Mouse (Mus musculus): ENCODE results near the gene Rabgef1.
A peak's percentile ranks its signal among the peaks of the same experiment; 100 is the strongest.

The Rabgef1 gene

DNA sequence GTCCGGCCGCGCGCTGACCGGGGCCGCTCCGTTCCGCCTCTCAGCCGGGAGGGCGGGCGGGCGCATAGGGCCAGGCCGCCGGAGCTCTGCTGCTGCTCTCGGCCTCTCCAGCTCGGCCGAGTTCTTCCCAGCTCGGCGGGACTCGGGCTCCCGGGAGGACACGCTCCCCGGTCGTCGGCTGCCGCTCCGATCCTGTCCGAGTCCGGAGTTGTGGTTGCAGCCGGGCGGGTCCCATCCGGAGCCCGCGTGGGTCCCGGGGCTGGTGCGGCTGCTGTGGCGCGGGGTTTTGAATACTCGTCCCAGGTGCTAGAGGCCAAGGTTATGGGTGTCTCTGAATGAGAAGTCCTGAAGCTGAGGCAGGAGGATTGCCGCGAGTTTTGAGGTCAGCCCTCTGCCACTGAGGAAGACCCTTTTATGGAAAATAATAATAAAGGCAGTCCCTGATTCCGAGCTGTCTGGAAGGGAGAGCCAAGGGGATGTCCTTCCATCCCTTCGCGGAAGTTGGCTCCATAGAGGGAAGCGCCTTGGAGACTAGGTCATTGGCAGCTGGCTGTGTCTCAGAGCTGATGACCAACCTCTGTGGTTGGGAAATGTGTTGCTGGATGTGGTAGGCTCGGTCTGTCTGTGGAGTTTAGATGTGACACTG, 481 bp downstream of the Rabgef1 start:
- DNase-seq (ENCODE audit: low read depth, low spot score): no peak

DNA sequence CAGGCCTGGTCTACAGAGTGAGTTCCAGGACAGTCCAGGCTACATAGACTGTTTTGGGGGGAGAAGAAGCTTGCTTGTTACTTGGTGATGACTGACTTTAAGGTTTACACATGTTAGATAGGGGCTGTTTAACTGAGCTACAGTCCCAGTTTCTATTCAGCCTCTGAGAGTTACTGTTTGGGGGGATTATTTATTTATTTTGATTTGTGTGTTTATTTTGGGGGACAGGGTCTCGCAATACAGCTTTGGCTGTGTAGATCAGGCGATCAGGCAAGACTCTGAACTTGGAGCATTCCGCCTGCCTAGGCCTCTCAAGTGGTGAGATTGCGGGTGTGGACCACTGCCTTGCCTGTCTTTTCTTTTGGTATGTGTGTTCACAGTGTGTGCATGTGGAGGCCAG, 1.4 kb downstream of the Rabgef1 start:
- DNase-seq (ENCODE audit: low read depth, low spot score): no peak

DNA sequence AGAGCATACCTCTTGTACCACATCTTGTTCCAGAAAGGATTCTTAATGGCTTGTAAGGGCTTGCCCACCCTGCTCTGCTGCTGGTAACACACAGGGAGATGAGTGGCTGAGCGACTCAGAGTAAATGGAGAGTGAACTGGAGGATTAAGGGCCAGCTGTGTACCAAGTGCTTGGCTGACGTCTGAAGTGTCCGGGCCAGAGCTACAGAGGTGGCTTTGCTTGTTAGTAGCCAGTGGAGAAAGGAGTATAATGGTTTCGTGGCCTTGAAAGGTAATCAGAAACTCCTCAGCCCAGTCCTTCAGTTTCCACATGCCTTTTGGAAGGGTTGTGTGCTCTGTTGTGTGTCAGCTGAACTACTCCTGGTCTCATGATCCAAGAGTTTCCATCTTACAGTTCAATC, 6.3 kb downstream of the Rabgef1 start:
- no peak for DNase-seq (ENCODE audit: low read depth, low spot score)

DNA sequence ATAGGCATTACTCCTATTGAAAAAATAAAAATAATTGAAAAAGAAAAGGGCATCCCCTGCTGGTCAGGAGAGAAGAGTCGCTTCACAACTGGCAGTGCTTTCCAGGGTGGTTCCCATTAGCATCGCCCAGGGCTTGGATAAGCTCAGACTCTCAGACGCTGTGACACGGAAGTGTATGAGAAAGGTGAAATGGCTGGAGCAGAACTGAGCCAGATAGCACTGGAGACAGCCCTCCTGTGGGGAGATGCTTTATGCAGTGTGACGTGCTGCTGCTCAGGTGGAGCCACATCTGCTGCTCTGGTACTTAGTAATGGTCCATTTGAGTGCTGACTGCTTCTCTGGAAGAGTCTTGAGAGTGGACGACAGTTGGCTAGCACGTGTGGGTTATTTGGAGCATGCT, 8.8 kb downstream of the Rabgef1 start:
- DNase-seq (ENCODE audit: low read depth, low spot score): no peak

DNA sequence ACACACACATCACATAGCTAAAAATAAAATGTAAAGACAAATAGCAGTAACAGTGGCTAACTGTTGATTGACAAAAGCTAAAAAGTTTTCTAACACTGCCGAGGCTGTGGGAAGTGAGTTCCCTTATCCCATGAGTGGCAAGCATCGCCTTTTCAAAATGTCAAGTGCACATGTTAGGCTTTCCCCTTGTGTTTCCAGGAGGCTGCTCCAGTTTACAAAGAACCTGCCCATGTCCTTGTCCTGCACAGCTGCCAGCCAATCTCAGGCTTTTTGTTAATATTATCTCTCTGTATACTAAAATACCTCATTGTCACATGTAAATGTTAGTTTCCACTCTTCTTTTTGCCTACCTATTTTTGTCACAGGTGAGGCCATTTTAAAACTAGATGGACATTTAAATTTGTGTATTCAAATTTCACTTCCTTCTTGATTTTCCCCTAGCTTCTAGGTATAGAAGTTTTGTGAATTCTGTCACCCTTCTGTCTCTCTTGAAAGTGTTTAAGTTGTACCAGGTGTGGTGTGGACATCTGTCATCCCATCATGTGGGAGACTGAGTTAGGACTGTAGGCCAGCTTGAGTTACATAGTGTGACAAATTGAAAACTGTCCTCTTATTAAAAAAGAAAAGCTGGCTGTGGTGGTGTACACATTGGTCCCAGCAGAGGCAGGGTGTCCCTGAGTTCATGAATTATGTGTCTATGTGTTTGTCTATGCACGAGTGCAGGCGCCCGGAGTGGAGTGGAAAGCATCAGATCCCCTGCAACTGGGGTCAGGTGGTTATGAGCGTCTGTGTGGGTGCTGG, 10.3 kb downstream of the Rabgef1 start:
- DNase-seq (ENCODE audit: low read depth, low spot score): no peak

DNA sequence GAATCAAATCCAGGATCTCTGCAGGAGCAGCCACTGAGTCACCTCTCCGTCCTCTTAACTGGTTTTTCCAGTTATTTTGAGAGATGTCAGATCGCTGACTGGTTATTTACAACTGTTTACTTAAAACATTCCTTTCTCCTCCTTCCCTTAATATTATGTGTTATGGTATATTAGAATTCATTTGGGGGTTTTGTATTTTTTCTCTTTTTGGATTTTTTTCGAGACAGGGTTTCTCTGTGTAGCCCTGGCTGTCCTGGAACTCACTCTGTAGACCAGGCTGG, 10.9 kb downstream of the Rabgef1 start:
- no peak for DNase-seq (ENCODE audit: low read depth, low spot score)

DNA sequence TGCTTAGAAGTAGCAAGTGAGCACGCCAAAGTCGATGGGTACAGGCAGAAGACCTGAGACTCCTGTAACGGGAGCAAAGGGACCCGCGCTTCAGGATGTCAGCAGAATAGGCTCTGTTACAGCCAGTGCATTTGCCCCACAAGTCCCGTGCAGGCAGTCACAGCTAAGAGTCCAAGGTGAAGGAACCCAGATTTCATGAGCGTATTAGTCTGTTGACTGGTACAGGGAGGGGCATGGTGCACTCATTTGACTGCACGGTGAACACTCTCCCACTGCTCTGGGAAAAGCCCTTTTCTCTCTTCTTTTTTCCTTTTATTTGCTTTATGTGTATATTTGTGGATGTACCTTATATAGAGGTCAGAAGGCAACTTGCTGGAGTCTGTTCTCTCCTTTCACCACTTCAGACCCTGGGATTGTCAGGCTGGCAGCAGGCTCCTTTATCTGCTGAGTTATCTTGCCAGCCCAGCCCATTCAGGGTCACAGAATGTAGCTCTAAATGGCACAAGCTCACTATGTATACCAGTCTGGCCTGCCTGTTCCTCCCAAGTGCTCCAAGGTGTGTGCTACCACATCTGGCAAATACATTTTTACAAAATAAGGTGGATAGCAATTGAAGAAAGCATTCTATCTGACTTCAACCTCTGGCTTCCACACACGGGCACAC, 12.7 kb downstream of the Rabgef1 start:
- DNase-seq (ENCODE audit: low read depth, low spot score): no peak

DNA sequence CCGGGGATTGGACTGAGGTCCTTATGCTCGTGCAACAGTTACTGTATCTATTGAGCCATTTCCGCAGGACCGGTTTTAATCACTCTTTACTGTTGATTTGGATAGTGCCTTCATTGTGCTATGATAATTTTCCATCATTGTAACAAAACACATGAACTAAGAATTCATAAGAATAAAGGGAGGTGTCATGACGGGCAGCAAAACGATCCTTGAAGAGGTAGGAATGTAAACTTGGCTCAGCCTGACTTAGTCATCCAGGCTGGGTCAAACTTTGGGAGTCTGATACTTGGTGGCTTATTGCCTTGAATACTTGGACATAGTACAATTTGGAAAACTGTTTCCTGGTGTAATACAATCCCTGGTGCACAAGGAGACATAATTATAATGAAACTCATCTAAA, 13.7 kb downstream of the Rabgef1 start:
- DNase-seq (ENCODE audit: low read depth, low spot score): no peak

DNA sequence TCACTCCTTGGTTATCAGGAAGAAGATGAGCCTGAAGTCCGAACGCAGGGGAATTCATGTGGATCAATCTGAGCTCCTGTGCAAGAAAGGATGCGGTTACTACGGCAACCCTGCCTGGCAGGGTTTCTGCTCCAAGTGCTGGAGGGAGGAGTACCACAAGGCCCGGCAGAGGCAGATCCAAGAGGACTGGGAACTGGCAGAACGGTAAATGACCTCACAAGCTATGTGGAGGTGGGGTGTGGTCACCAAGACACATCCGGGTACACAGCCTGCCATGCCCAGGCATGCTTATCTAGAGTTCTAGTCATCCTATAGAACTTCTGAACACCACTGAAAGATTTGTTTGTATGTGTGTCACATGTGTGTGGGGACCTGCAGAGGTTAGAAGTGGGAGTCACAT, 15.8 kb downstream of the Rabgef1 start:
- DNase-seq (ENCODE audit: low read depth, low spot score): no peak

DNA sequence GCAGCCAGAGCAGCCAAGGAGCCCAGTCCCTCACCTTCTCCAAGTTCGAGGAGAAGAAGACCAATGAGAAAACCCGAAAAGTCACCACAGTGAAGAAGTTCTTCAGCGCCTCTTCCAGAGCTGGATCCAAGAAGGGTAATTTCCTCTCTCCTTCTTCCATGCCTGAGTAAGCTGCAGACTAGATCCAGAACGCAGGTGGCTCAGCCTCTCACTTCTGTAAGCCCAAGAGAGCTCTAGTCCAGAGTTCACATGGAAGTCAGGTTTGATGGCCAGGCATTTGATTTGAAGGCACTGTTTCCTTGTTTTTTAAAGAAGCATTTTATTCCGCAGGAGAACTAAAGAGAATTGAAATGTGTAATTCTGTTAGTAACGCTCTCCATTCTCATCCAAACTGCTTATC, 19.3 kb downstream of the Rabgef1 start:
- DNase-seq (ENCODE audit: low read depth, low spot score): no peak

DNA sequence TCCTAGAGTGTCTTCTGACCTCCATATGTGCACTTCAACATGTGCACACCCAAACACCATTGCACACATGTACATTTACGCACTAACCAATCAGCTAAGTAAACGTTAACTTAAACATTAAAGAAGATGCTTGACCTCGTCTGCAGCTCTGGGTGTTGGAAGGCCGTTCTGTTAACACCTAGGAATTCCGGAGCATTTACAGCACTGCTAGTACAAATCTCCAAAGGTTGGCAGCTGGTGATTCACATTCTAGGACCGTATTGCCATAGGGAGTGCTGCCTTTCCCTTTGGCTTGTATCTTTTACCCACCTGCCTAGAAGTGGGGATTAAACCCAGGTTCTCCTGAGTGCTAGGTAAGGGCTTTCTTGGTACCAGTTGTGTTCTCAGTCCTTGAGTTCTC, 20.3 kb downstream of the Rabgef1 start:
- no peak for DNase-seq (ENCODE audit: low read depth, low spot score)

DNA sequence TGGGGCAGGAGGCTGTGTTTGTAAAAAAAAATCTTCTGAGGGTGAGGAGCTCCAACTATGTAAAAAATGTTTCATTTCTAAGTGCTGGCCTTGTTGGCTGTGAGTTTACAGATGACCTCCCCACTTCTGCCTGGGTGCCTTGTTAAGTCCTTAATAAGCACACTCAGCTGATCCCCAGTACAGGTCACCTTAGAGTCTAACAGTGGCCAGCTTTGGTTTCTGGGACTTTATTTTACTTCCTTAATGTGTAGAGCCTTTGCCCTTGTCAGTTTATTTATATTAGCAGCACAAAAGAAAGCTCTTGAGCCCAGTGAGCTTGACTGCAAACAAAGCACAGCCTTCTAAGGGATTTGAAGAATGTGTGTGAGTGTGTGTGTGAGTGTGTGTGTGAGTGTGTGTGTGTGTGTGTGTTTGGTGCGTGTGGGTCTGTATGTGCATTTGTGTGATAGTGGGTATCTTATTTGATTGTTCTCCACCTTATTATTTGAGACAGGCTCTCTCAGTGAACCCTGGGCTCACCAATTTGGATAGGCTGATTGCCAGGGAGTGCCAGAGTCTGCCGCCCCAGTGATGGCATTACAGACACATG, 20.9 kb downstream of the Rabgef1 start:
- peak; percentile 64 for DNase-seq (ENCODE audit: low read depth, low spot score)

DNA sequence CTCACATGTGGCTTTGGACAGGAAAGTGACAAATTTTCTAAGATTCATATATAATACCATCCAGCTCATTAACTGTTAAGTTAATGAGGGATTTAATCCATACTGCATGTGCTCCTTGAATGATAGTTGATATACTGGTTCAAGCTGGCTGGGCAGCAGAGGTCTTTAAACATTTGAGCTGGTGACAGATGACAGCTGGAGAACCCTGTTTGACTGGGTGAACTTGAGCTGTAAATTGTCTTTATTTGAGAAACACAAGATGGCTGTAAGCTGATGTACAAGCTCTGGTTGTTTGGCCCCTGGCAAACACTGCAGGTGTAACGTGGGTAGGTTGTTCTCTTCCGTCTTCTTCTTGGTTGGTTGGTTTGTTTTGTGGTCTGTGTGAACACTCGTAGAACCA, 22.2 kb downstream of the Rabgef1 start:
- DNase-seq (ENCODE audit: low read depth, low spot score): no peak

DNA sequence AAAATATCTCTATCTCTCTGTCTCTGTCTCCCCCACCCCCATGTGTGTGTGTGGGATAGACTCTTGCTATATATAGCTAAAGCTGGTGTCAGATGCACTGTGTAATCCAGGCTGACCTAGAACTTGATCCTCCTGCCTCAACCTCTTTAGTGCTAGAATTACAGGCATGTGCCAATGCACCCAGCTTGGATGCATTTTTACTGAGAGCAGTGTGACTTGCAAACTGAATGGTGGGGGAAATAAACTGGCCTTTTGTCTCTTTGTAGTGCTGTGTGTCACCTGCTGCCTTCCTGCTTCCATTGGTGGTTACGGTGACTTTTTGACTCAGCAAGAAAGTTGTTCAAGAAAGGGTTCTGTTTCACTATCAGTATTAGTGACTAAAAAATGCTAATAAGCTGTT, 24.7 kb downstream of the Rabgef1 start:
- DNase-seq (ENCODE audit: low read depth, low spot score): peak; percentile 61

DNA sequence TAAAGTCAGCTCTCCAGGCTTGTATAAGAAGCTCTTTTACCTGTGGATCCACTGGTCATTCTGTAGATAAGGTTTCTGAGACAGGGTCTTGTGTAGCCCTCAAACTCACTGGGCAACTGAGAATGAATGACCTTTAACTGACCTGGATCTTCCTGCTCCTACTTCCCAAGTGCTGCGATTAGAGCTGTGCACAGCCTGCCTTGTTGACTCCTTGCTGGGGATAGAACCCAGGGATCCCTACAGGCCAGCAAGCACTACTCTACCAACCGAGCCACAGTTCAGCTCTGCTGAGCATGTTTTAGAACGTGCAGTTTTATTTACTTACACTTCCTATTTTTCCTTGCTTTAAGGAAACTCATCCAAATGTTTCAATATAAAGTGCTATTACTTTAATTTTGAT, 25.9 kb downstream of the Rabgef1 start:
- DNase-seq (ENCODE audit: low read depth, low spot score): no peak

DNA sequence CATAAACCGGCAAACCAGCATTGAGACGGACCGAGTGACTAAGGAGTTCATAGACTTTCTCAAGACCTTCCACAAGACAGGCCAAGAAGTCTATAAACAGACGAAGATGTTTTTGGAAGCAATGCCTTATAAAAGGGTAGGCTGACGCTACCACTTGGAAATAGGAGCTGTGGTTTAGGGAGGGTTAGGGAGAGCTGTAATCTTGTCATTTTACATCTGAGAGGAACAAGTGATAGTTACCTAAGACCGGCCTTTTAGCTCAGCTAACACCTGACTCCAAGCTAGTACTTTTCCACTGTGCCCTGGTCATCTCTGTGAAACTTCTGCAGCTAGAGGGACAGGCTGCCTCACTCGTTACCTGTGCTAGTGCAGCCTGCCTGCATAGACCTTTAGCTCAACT, 26.4 kb downstream of the Rabgef1 start:
- no peak for DNase-seq (ENCODE audit: low read depth, low spot score)

DNA sequence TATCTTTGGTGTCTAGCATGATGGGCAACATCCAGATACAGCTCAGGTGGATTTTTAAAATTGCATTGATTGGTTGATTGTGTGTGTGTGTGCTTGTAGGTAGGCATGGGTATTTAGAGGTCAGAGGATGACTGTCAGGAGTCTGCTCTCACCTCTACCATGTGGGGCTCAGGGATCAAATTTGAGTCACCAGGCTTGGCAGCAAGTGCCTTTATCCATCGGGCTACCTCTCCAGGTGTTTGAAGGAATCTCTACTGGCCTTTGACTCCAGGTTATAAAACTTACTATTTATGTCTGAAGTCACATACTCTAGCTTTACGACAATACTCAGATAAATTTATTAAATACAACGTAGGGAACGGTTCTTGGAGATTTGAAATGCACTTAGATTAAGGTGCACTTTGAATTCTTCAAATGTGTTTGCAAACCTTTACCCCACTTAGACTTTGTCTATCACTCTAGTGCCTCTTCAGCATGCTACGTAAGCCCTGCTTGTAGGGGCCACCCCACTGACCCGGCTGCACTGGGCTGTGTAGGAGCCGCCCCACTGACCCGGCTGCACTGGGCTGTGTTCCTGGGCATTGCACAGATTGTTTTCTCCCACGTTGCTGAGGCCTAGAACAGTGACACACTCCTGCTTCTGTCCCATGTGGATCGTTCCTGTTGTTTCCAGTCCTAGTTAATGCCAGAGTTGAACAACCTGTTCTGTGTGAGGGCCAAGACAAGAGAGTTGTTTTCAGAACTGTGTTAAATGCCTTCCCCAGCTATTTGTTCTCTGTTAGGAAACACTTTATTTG, 28.8 kb downstream of the Rabgef1 start:
- no peak for DNase-seq (ENCODE audit: low read depth, low spot score)

DNA sequence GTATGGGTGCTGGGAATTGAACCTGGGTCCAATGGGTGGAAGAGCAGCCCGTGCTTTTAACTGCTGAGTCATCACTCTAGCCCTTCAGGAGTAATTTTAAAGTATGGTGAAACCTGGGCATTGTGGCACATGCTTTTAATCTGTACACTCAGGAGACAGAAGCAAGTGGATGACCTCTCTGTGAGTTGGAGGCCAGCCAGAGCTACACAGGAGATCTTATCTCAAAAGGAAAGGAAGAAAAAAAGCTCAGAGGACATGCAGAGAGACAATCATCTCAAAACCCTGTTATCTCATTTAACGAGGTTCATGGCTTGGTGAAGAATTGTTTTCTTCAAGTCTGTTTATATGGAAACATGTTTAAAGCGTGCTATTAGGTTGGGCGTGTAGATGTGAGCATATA, 32.4 kb downstream of the Rabgef1 start:
- no peak for DNase-seq (ENCODE audit: low read depth, low spot score)

DNA sequence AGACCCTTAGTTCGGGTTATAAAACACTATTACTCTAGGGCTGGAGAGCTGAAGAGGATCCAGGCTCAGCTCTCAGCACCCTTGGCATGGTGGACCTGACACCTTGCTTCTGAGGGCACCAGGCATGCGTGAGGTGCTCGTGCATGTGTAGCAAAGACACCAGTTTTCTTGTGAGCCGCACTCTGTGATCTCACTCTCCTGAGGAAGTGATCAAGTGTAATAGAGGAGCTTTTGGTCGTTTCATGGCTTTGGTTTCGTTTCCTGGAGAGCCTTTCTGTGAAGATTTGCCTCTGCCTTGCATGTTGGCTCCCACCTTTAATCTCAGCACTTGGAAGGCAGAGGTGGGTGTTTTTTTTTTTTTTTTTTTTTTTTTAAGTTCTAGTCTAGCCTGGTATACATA, 33.0 kb downstream of the Rabgef1 start:
- DNase-seq (ENCODE audit: low read depth, low spot score): no peak

DNA sequence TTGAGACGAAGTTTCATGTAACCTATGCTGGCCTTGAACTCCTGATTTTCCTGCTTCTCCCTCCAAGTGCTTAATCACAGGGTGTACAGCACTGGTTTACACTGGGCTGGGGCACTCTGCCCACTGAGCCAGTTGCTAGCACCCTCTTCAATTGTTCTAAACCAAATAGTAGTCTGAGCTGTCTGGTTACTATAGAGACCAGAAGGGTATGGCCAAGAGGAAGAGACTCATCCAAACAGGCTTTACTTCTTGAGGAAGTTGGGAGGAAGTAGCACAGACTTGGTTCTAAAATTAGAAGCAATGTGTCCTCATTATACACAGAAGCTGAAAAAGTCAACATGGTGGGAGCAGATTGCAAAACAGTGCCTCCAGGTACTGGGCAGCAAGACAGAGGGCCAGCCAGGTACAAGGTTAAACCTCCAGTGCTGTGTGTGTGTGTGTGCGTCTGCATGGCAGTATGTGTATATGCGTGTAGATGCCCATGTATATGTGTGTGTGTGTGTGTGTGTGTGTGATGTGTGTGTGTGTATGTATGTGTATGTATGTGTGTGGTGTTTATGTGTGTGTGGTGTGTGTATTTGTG, 33.9 kb downstream of the Rabgef1 start:
- DNase-seq (ENCODE audit: low read depth, low spot score): no peak

DNA sequence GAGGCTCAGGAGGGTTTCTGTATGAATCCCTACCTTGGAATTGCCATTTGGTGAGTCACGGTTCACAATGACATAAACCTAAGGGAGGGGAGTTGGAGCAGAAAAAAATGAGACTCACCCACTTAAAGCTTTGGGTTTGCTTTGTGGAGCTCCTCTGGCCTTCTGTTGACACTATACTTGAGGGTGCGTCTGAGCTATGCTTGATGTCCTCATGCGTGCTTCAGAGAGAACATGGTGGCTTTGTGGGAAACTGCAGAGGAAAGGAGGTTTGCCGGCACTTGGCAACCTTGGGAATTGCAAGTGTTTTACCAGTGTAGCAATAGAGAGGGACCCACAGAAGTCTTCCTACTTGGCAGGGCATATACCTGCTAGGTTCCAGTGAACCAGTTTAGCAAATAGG, 35.7 kb downstream of the Rabgef1 start:
- DNase-seq (ENCODE audit: low read depth, low spot score): no peak

DNA sequence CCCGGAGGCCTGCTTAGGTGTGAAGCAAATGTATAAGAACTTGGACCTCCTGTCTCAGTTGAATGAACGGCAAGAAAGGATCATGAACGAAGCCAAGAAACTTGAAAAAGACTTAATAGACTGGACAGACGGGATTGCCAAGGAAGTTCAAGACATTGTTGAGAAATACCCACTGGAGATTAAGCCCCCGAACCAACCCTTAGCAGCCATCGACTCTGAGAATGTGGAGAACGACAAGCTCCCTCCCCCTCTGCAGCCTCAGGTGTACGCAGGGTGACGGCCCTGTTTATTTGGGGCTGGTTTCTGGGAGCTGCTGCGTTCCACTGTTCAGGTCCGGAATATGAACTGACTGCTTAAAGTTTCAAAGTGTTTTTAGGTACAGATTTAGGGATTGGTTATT, 41.4 kb downstream of the Rabgef1 start:
- no peak for DNase-seq (ENCODE audit: low read depth, low spot score)

Measured in retina, adult 2 months (tissue).